Mouse (Mus musculus) heart, embryonic 11.5 days (tissue): ENCODE data around the gene Gm14443. TPM values are rescaled to one million over a fixed set of nuclear protein-coding genes. Genes with fewer than 3 reads are reported as not detected.
"Not testable (repeated sequence)": the region's sequence is repeated elsewhere in the genome, so short reads cannot be mapped to it uniquely, and the experiment has no call there.

Experiments used
- ATAC-seq: fragments of 200-750 bp; cut with Nextera tagmentation; replicated peaks from 2 replicates; pipeline ENCODE4 v1.8.0; 2017; ENCODE audit warnings: moderate library complexity; ENCODE audit not compliant: insufficient number of reproducible peaks, low FRiP score, low TSS enrichment
- H3K27ac ChIP-seq: fragments of 300-500 bp; sonication (generic); 2 replicates; pipeline ENCODE4 v1.5.1; 2014; ENCODE audit warnings: mild to moderate bottlenecking, low read depth, low read length
- H3K27me3 ChIP-seq: fragments of 300-500 bp; sonication (generic); 2 replicates; pipeline ENCODE4 v1.6.1; 2014; ENCODE audit warnings: mild to moderate bottlenecking, low read length, mixed read lengths; ENCODE audit not compliant: control insufficient read depth, insufficient read depth
- H3K36me3 ChIP-seq: fragments of 300-500 bp; sonication (generic); 2 replicates; pipeline ENCODE4 v1.6.1; 2014; ENCODE audit warnings: mild to moderate bottlenecking, low read length, moderate library complexity, mixed read lengths; ENCODE audit not compliant: control insufficient read depth, insufficient read depth
- H3K4me1 ChIP-seq: fragments of 300-500 bp; sonication (generic); 2 replicates; pipeline ENCODE4 v1.6.1; 2014; ENCODE audit warnings: low read length; ENCODE audit not compliant: control insufficient read depth, insufficient read depth
- H3K4me2 ChIP-seq: fragments of 300-500 bp; sonication (generic); 2 replicates; pipeline ENCODE4 v1.6.1; 2014; ENCODE audit warnings: mild to moderate bottlenecking, moderate library complexity
- H3K4me3 ChIP-seq: fragments of 300-500 bp; sonication (generic); 2 replicates; pipeline ENCODE4 v1.5.1; 2014; ENCODE audit warnings: low read depth, low read length
- H3K9ac ChIP-seq: fragments of 300-500 bp; sonication (generic); 2 replicates; pipeline ENCODE4 v1.6.1; 2014; ENCODE audit warnings: mild to moderate bottlenecking, low read depth, low read length, moderate library complexity
- H3K9me3 ChIP-seq: fragments of 300-500 bp; sonication (generic); replicated peaks from 2 replicates; pipeline ENCODE4 v1.6.1; 2016; ENCODE audit warnings: low read length; ENCODE audit not compliant: control insufficient read depth
- WGBS: fragments of 180-500 bp; shearing (Covaris S2); extraction: QIAGEN DNeasy Blood & Tissue Kit; methylation state at CpG from one replicate; pipeline ENCODE4 v1.1.7; 2014; ENCODE audit not compliant: insufficient replicate concordance; 5-methylcytosine and 5-hydroxymethylcytosine counted together
- polyA plus RNA-seq: library from polyadenylated mRNA; unstranded; fragments of >200 nt; fragmentation: Nextera tagmentation; extraction: Ambion mirVana; gene quantifications from 2 replicates; pipeline ENCODE4 v1.2.1, GENCODE M21; 2014

Gm14443 gene
- 0.21 and 0.76 TPM in 2 replicates for polyA plus RNA-seq

GRCm38 (mm10) chr2:175175401-175176180 is at the start of gene Gm14443:
TSS of gene Gm14443 (minus strand) at chr2:175175871.
- not testable (repeated sequence) for H3K4me2 ChIP-seq, ATAC-seq, H3K27ac ChIP-seq, H3K4me1 ChIP-seq, H3K36me3 ChIP-seq, H3K27me3 ChIP-seq, H3K9me3 ChIP-seq, H3K4me3 ChIP-seq, H3K9ac ChIP-seq
- WGBS: 67% methylated on average over 12 of the region's 12 CpGs

- not testable (repeated sequence) for H3K27me3 ChIP-seq, H3K27ac ChIP-seq, H3K4me1 ChIP-seq, H3K9me3 ChIP-seq, H3K36me3 ChIP-seq, H3K4me3 ChIP-seq, ATAC-seq, H3K9ac ChIP-seq, H3K4me2 ChIP-seq
- no CpG with 5 or more reads among the region's 7 CpGs for WGBS
These were observed 31.1 kb upstream of the Gm14443 start, which contains the start of gene Gm14391 for GRCm38 (mm10) chr2:175206732-175207131. TSS of gene Gm14391 (minus strand) at chr2:175206917.

- H3K9me3 ChIP-seq, H3K36me3 ChIP-seq, H3K9ac ChIP-seq, H3K4me3 ChIP-seq, H3K27ac ChIP-seq, H3K4me2 ChIP-seq, H3K4me1 ChIP-seq, H3K27me3 ChIP-seq, ATAC-seq: not testable (repeated sequence)
- 58% methylated on average over 1 of the region's 1 CpGs for WGBS
These were observed 3.3 kb upstream of the Gm14443 start for GRCm38 (mm10) chr2:175179008-175179407.

- Histone ChIP-seq H3K27ac (no peak overlapping the region), H3K4me3 (no peak overlapping the region), H3K4me1 (no peaks in the 10 kb centered on the region), H3K9me3 (no peaks in the 10 kb centered on the region), H3K9ac (no peak overlapping the region), H3K36me3 (no peaks in the 10 kb centered on the region), H3K27me3 (no peaks in the 10 kb centered on the region), H3K4me2 (no peak overlapping the region)
- ATAC-seq: no peak
- WGBS: 74% methylated on average over 6 of the region's 6 CpGs
These were observed 641 bp upstream of the Gm14443 start for GRCm38 (mm10) chr2:175176312-175176711.

- not testable (repeated sequence) for H3K4me1 ChIP-seq, H3K4me2 ChIP-seq, H3K27ac ChIP-seq, ATAC-seq, H3K36me3 ChIP-seq, H3K9ac ChIP-seq, H3K4me3 ChIP-seq, H3K27me3 ChIP-seq, H3K9me3 ChIP-seq
- WGBS: 82% methylated on average over 2 of the region's 2 CpGs
These were observed 1.6 kb downstream of the Gm14443 start for GRCm38 (mm10) chr2:175174058-175174457.

GRCm38 (mm10) chr2:175172906-175173595 is 2.6 kb downstream of the Gm14443 start:
- not testable (repeated sequence) for H3K4me2 ChIP-seq, ATAC-seq, H3K4me3 ChIP-seq, H3K27me3 ChIP-seq, H3K27ac ChIP-seq, H3K9ac ChIP-seq, H3K9me3 ChIP-seq, H3K4me1 ChIP-seq, H3K36me3 ChIP-seq
- 80% methylated on average over 3 of the region's 3 CpGs for WGBS

GRCm38 (mm10) chr2:175172123-175172522 is 3.5 kb downstream of the Gm14443 start:
- Histone ChIP-seq H3K36me3 (no peaks in the 10 kb centered on the region), H3K4me2 (no peak overlapping the region), H3K4me3 (no peak overlapping the region), H3K9ac (no peak overlapping the region), H3K4me1 (no peaks in the 10 kb centered on the region), H3K27me3 (no peaks in the 10 kb centered on the region), H3K27ac (no peak overlapping the region), H3K9me3 (no peaks in the 10 kb centered on the region)
- WGBS: 88% methylated on average over 3 of the region's 3 CpGs
- no peak for ATAC-seq

GRCm38 (mm10) chr2:175166870-175167269 is 8.8 kb downstream of the Gm14443 start:
- H3K9ac ChIP-seq, H3K4me3 ChIP-seq, H3K9me3 ChIP-seq, ATAC-seq, H3K36me3 ChIP-seq, H3K27ac ChIP-seq, H3K4me1 ChIP-seq, H3K4me2 ChIP-seq, H3K27me3 ChIP-seq: not testable (repeated sequence)
- WGBS: 79% methylated on average over 2 of the region's 2 CpGs
